8 mouse cellular contexts compared by ENCODE assay signal in the genomic region with DNA sequence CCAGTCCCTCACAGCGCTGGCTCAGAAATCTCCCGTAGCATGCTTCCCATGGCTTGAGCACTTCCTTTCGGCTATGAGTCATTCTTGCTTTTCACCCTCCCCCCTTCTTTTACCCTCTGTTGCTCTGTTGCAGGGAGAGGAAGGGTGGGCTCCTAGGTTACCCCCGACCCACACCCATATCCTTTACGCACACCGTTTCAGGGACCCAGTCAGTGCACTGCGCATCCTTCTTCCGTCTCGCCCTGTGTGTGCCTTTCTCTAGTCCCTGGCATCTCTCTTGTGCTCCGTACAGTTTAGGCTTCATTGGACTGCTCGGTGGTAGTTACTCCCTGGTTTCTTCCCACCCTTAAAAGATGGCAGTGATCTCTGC. TPM values are rescaled to one million over a fixed set of nuclear protein-coding genes. Genes with fewer than 3 reads are reported as not detected.
DNase-seq lines count a peak whose midpoint lies in the region; ATAC-seq and TF ChIP-seq lines count a peak whose summit lies in the region.

No protein-coding gene starts in this region.

- under 1% methylated on average over 11 of the region's 11 CpGs for WGBS in neural tube, embryonic 11.5 days
- under 1% methylated on average over 11 of the region's 11 CpGs for WGBS in forebrain, embryonic 13.5 days
- 7% methylated on average over 11 of the region's 11 CpGs for WGBS in liver, adult 2 months

- H3K36me3 ChIP-seq in neural tube, embryonic 11.5 days (ENCODE audit: control insufficient read depth, insufficient read depth, low read length): no peaks in the 10 kb centered on the region
- no peaks in the 10 kb centered on the region for H3K36me3 ChIP-seq in forebrain, embryonic 13.5 days (ENCODE audit: poor library complexity, severe bottlenecking)
- no peaks in the 10 kb centered on the region for H3K36me3 ChIP-seq in liver, adult 2 months (ENCODE audit: control insufficient read depth, insufficient read depth, low read length)

- peak overlapping the region; percentile 89 for H3K4me2 ChIP-seq in neural tube, embryonic 11.5 days (ENCODE audit: low read depth)
- peak overlapping the region; percentile 83 for H3K4me2 ChIP-seq in forebrain, embryonic 13.5 days

- no peaks in the 10 kb centered on the region; the same call in 1 of the 2 replicates for H3K79me2 ChIP-seq in liver, adult 2 months (ENCODE audit: control insufficient read depth, insufficient read depth, low read length)

- peak overlapping the region; percentile 90 for H3K4me3 ChIP-seq in neural tube, embryonic 11.5 days (ENCODE audit: low read depth, low read length)
- peak overlapping the region; percentile 84 for H3K4me3 ChIP-seq in forebrain, embryonic 13.5 days
- H3K4me3 ChIP-seq in liver, adult 2 months (ENCODE audit: insufficient read depth, low read depth, low read length): peak overlapping the region; percentile 97

- H3K9ac ChIP-seq in neural tube, embryonic 11.5 days (ENCODE audit: low read length): peak overlapping the region; percentile 84
- peak overlapping the region; percentile 95 for H3K9ac ChIP-seq in forebrain, embryonic 13.5 days
- H3K9ac ChIP-seq in liver, adult 2 months (ENCODE audit: low read depth, low read length): peak overlapping the region; percentile 92

- no peak for TF ChIP-seq POLR2A in liver, adult 2 months (IDR thresholded peaks at IDR 0.05; ENCODE audit: extremely low read depth, insufficient read depth, low read length)

- H3K4me1 ChIP-seq in neural tube, embryonic 11.5 days (ENCODE audit: control insufficient read depth, insufficient read depth, low read length): peaks cover 5% of the 10 kb centered on the region; the same call in 1 of the 2 replicates
- H3K4me1 ChIP-seq in forebrain, embryonic 13.5 days: peaks cover 31% of the 10 kb centered on the region
- H3K4me1 ChIP-seq in liver, adult 2 months (ENCODE audit: control insufficient read depth, insufficient read depth, low read length): peaks cover 6% of the 10 kb centered on the region; the same call in 1 of the 2 replicates

- peak overlapping the region; percentile 98 for H3K27ac ChIP-seq in neural tube, embryonic 11.5 days (ENCODE audit: low read depth, low read length)
- H3K27ac ChIP-seq in forebrain, embryonic 13.5 days: peak overlapping the region; percentile 99
- H3K27ac ChIP-seq in liver, adult 2 months (replicated peaks; ENCODE audit: insufficient read depth, low read depth, low read length): no peak overlapping the region

- H3K9me3 ChIP-seq in neural tube, embryonic 11.5 days (ENCODE audit: control insufficient read depth, low read length): no peaks in the 10 kb centered on the region
- H3K9me3 ChIP-seq in forebrain, embryonic 13.5 days (replicated peaks): no peaks in the 10 kb centered on the region

- ATAC-seq in neural tube, embryonic 11.5 days (ENCODE audit: insufficient read depth, low FRiP score, low TSS enrichment): peak; percentile 53
- ATAC-seq in forebrain, embryonic 13.5 days: peak; percentile 70

- H3K27me3 ChIP-seq in neural tube, embryonic 11.5 days (ENCODE audit: control insufficient read depth, insufficient read depth, low read length): no peaks in the 10 kb centered on the region
- no peaks in the 10 kb centered on the region for H3K27me3 ChIP-seq in forebrain, embryonic 13.5 days
- H3K27me3 ChIP-seq in liver, adult 2 months (ENCODE audit: control insufficient read depth, insufficient read depth, low read length): no peaks in the 10 kb centered on the region

- DNase-seq in embryo, embryonic 10 days (ENCODE audit: low spot score): peak; percentile 36
- no peak for DNase-seq in embryo, embryonic 9.5 days (ENCODE audit: extremely low spot score)
- DNase-seq in neural tube, embryonic 11.5 days (ENCODE audit: low spot score): no peak
- DNase-seq in neural tube, embryonic 10.5 days (ENCODE audit: extremely low spot score, low spot score): no peak
- no peak for DNase-seq in liver, adult 2 months (ENCODE audit: extremely low read depth, low read depth, low spot score)
- DNase-seq in right cerebral cortex, postnatal 25 days: peak; percentile 57
- no peak for DNase-seq in c-Kit-positive CD71-positive TER-119-positive erythroid progenitor cells, embryonic 14.5 days (ENCODE audit: low spot score)

- TF ChIP-seq CTCF in liver, adult 2 months (IDR thresholded peaks at IDR 0.05; ENCODE audit: low read depth, low read length): no peak

RNA-seq across cellular contexts. Expression of gene Ssh2, which starts 0.7 kb away (rescaled TPM):
- 11.9 and 14.3 TPM in 2 replicates for polyA plus RNA-seq in neural tube, embryonic 11.5 days (2014; fragmentation: Nextera tagmentation; extraction: Ambion mirVana)
- polyA plus RNA-seq in forebrain, embryonic 13.5 days (2015; fragmentation: Nextera tagmentation; extraction: Ambion mirVana): 13.9 and 16.6 TPM in 2 replicates
- 19.8 and 20.1 TPM in 2 replicates for total RNA-seq in liver, adult 2 months (2014; rRNA removed)
- 3.4 and 3.7 TPM in 2 replicates for polyA plus RNA-seq in liver, adult 2 months (2012; rRNA removed)

RNA-seq across cellular contexts. Expression of gene Efcab5, which starts 28.0 kb away (rescaled TPM):
- polyA plus RNA-seq in neural tube, embryonic 11.5 days (2014; fragmentation: Nextera tagmentation; extraction: Ambion mirVana): 0.21 and 0.59 TPM in 2 replicates
- 0.39 and 0.79 TPM in 2 replicates for polyA plus RNA-seq in forebrain, embryonic 13.5 days (2015; fragmentation: Nextera tagmentation; extraction: Ambion mirVana)
- total RNA-seq in liver, adult 2 months (2014; rRNA removed): 0.07 and 0.09 TPM in 2 replicates
- polyA plus RNA-seq in liver, adult 2 months (2012; rRNA removed): not detected in 2 replicates

Comparison
In these comparisons a context has a peak if more than half of its experiments do, and no peak if none do; other contexts are left out.
1. DNase-seq: peak in embryo, embryonic 10 days (single experiment) and right cerebral cortex, postnatal 25 days (single experiment); none in embryo, embryonic 9.5 days (single experiment), neural tube, embryonic 11.5 days (single experiment), neural tube, embryonic 10.5 days (single experiment), liver, adult 2 months (single experiment) and c-Kit-positive CD71-positive TER-119-positive erythroid progenitor cells, embryonic 14.5 days (single experiment).
2. Peak in every context shown above with its lines, with median percentiles within 50 percentile points of each other: H3K4me3 ChIP-seq and H3K9ac ChIP-seq.